Comparison of ENCODE assay signal across 17 mouse cellular contexts in the genomic region with DNA sequence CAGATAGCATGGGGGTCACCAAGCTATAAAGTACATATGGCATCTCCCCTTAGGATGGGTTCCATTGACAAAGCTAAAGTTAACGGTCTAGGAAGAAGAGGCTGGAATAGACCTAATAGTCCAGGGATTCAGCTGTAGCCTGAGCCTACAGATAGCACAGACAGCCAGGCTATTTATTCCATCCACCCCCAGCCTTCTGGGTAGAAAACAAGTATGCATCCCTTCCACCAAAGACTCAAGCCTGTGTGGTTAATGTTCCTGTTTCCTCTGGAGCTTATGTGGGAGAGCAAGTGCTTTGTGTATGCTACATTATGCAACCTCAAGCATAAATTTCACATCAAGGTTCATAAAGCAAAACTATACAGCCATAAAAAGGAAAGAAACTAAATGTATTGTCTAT.
"Had no signal": no experiment of that assay in that cellular context is flagged by ENCODE, and none has a peak within 500 bp of the region (broad histone marks: within the 10 kb centered on the region; RNA-seq: fewer than 3 reads in every experiment).

No protein-coding gene starts in this region.

- H3K4me2 ChIP-seq: limb, embryonic 12.5 days; liver, embryonic 13.5 days; lung, embryonic 15.5 days; midbrain, embryonic 11.5 days; midbrain, embryonic 15.5 days; neural tube, embryonic 12.5 days had no signal

- H3K4me3 ChIP-seq: layer of hippocampus, adult 2 months; left cerebral cortex, adult 2 months; limb, embryonic 12.5 days; liver, embryonic 13.5 days; lung, embryonic 15.5 days; megakaryocyte, embryonic 14.5 days; midbrain, embryonic 15.5 days; neural tube, embryonic 12.5 days had no signal

- H3K9ac ChIP-seq: limb, embryonic 12.5 days; liver, embryonic 13.5 days; liver, postnatal 0 days; lung, embryonic 15.5 days; midbrain, embryonic 15.5 days; neural tube, embryonic 12.5 days had no signal

- H3K4me1 ChIP-seq: limb, embryonic 12.5 days; liver, embryonic 13.5 days; lung, embryonic 15.5 days; megakaryocyte, embryonic 14.5 days; midbrain, embryonic 15.5 days; neural tube, embryonic 12.5 days had no signal

- H3K36me3 ChIP-seq: limb, embryonic 12.5 days; liver, embryonic 13.5 days; lung, embryonic 15.5 days; midbrain, embryonic 15.5 days; neural tube, embryonic 12.5 days had no signal

- H3K27ac ChIP-seq: layer of hippocampus, adult 2 months; left cerebral cortex, adult 2 months; limb, embryonic 12.5 days; liver, embryonic 13.5 days; lung, embryonic 15.5 days; macrophage; midbrain, embryonic 15.5 days; neural tube, embryonic 12.5 days had no signal

- ATAC-seq: liver, postnatal 0 days; midbrain, embryonic 15.5 days had no signal

- H3K27me3 ChIP-seq: limb, embryonic 12.5 days; liver, embryonic 13.5 days; lung, embryonic 15.5 days; megakaryocyte, embryonic 14.5 days; midbrain, embryonic 15.5 days; neural tube, embryonic 12.5 days had no signal

- DNase-seq: kidney, adult 18-20 months; kidney, postnatal 10 days; kidney, postnatal 4 days; liver; liver, embryonic 13.5 days; liver, postnatal 0 days; lung, postnatal 14 days; thymus, postnatal 4 days had no signal

- H3K9me3 ChIP-seq: limb, embryonic 12.5 days; liver, embryonic 13.5 days; lung, embryonic 15.5 days; megakaryocyte, embryonic 14.5 days; midbrain, embryonic 15.5 days; neural tube, embryonic 12.5 days had no signal
